Mouse (Mus musculus): ENCODE measurements around the gene Fgfr1op. TPM values are rescaled to one million over a fixed set of nuclear protein-coding genes. Genes with fewer than 3 reads are reported as not detected.

The Fgfr1op gene
- total RNA-seq, 2 experiments from 2014 or later = 21.9 to 24.5 TPM

DNA sequence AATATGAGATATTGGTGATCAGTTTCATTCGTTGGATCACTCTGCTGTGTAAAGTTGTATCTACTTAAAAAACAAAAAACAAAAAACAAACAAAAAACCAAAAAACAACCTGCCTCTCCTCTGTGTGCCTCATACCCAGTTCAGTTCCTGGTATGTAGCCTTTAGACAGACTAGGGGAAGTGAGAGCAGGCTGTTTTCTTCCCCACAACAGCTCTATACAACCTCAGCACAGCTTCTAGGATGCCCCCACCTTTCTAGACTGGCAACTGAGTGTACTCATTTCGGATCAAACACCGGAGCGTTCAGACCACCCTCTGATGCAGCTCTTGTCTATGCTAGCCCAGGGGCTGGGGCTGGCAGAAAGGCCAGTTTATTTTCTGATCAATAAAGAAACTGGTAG, 60.4 kb downstream of the Fgfr1op start:
- DNase-seq = no peak

DNA sequence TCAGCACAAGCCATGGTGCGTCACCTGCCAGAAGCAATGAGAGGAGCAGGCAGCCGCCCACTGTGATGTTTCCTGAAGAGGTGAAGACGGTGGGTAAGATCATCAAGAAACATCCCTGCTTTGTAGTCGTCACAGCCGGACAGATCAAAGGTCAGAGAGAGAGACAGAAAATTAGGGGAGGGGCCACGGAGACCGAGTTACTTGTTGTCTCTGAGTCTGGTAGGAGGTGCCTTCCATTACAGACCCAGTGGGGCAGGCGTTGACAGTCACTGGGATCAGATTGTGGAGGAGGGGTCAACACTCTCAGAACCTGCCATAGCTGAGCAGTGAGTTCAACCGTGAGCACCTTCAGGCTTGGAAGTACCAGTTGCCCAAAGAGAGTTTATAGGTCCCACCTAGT, 63.3 kb downstream of the Fgfr1op start:
- no peak for DNase-seq

DNA sequence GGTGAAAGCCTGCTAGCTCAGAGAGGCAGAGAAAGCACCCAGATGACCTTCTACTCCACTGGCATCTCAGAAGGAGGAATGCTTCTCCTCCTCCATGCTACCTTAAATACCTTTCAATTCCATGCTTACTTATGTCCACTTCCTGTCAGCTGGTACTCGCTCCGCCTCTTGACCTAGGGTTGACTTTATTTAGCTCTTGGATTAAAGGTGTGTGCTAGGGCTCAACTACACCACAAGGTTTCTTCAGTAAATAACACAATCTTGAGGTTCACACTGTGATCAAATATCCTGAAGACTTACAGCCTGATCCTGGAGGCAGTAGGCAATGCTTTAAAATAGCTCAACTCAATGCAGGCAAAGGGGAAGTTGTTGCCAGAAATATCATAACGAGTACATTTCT, 64.3 kb downstream of the Fgfr1op start:
- no peak for DNase-seq

GRCm38 (mm10) chr17:8232089-8232488, 66.8 kb downstream of the Fgfr1op start:
- peak; percentile 34 to 49 for DNase-seq

GRCm38 (mm10) chr17:8233618-8234214, 68.4 kb downstream of the Fgfr1op start:
- no peak for DNase-seq

DNA sequence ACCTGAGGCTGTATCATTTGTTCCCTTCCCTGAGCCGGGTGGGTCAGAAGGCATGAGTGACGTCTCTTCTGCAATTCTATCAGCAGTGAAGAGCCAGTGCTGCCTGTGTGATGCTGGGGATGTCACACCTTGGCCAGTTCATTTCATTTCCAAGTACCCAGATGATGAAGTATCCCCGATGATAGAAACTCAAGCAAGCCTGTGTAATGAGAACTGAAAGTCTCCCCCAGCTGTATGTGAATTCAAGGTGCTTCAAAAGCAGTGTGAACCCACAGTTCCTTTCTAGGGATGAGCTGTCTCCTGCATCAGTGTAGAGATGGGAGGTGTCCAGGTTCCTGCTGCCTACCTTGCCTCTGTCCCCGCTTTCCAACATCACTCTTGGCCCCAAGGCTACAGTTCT, 69.2 kb downstream of the Fgfr1op start:
- DNase-seq = no peak

- no peak for DNase-seq
These were observed 70.4 kb downstream of the Fgfr1op start, which contains the start of gene Ccr6 for GRCm38 (mm10) chr17:8235743-8236142. Gene Ccr6 (plus strand): TSS chr17:8236043.

GRCm38 (mm10) chr17:8238012-8238710, 72.9 kb downstream of the Fgfr1op start:
- no peak for DNase-seq

DNA sequence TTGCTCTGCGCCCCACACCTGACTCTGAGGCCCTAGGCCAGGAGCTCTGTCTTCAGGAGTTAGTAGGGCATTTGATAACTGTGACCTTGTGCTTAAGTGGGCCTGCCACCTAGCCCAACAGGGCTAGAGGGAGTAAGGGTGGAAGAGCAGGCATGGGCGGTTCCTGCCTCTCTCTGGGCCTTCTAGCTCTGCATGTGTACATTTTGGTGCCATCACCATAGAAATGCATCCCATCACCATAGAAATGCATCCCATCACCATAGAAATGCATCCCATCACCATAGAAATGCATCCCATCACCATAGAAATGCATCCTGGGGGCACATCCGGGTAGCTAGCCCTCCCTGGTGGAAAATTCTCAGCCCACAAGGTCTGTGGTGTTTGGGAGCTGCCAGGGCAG, 74.3 kb downstream of the Fgfr1op start:
- DNase-seq = no peak

GRCm38 (mm10) chr17:8240517-8240916, 75.2 kb downstream of the Fgfr1op start:
- DNase-seq = no peak

DNA sequence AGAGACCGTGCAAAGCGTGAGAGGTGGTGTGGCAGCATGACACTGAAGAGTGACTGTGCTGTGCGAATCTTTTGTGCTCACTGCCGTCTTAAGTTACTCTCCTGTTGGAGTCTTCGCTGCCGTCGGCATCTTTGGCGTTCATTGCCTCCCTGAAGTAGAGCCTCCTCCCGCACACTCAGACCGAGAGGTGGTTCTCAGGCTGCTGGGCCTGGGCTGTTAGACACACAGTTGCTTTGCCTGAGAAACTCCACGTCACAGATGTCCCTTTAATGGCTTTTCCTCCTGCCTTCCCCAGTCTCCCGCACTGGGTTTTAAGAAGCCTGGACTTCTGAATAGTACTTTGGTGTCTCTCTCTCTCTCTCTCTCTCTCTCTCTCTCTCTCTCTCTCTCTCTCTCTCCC, 76.3 kb downstream of the Fgfr1op start:
- DNase-seq = no peak

- DNase-seq = no peak
These were observed 76.9 kb downstream of the Fgfr1op start for GRCm38 (mm10) chr17:8242186-8242585.

DNA sequence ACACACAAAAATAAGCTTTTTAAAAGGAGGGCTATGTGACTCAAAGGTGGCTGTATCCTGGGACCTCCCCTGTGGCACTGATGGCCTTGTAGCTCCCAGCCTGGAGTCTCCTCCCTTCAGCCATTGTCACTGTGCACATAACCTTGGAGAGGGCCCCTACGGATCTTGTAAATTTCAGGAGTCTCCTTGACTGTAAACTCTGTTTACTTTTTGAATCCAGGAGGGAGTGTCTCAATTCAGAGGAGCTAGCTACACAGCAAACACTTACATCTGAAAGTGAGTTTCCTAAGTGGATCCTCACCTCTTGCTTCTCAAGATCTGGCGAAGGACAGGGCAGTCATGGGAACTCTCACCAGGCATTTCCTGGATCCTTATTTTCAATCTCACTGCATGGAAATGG, 78.8 kb downstream of the Fgfr1op start:
- DNase-seq = no peak

DNA sequence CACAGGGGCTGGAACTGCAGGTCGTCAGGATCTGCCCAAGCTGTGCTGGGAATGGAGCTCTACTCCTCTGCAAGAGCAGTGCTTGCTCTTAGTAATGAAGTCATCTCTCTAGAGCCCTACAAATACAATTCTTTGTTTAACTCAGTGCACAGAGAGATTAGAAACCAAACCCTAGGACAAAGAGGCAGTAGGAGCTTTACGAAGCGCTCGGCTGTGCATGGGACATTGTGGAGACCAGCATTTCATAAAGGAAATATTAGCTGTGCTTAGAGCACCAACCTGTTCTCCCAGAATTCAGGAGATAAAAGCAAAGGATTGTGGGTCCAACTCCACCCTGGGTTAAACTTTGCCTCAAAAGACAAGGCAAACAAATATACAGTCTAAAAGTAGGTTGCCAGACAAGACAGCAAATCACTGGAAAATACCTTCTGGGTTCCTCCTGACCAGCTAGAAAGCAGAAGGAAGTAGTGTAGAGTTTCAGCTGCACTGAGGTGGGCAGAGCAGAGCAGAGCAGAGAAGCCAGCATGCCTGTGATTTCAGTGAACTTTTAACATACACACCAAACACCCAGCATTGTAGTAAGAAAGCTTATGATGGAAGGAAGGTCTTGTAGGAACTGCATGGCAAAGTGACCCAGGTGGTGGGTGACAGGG, 80.9 kb downstream of the Fgfr1op start:
- no peak for DNase-seq

Other genes starting within 250 kb of the Fgfr1op start
- 1 to 10 TPM; 4.8 to 6.7 TPM for gene Tagap, start 239.5 kb upstream of the Fgfr1op start, total RNA-seq (2021)
- 10 to 100 TPM; 43.3 to 51.1 TPM for gene Rsph3a, start 219.9 kb upstream of the Fgfr1op start, total RNA-seq (2021)
- under 1 TPM in 1 of 2 experiments, not detected in 1; 0.30 TPM for gene Gm49673, start 17.7 kb upstream of the Fgfr1op start, total RNA-seq (2021)
- 10 to 100 TPM; 57.3 to 67.8 TPM for gene Rnaset2a, start 17.4 kb upstream of the Fgfr1op start, total RNA-seq (2021)
- gene Ccr6, start 70.5 kb downstream of the Fgfr1op start, total RNA-seq (2021) = not detected
- gene Mpc1, start 117.4 kb downstream of the Fgfr1op start, total RNA-seq (2021) = 100 to 1,000 TPM; 391 to 415 TPM
- gene Sft2d1, start 145.6 kb downstream of the Fgfr1op start, total RNA-seq (2021) = 10 to 100 TPM; 41.1 to 43.5 TPM
- under 1 TPM; 0.30 to 0.83 TPM for gene Prr18, start 172.0 kb downstream of the Fgfr1op start, total RNA-seq (2021)
- gene T2, start 190.5 kb downstream of the Fgfr1op start, total RNA-seq (2021) = not detected